Comparison of ENCODE assay signal across 7 mouse cellular contexts in genomic region chr16:21339460-21340081, GRCm38 (mm10).
A peak's percentile ranks its signal among the peaks of the same experiment; 100 is the strongest.
DNase-seq lines count a peak whose midpoint lies in the region; ATAC-seq and TF ChIP-seq lines count a peak whose summit lies in the region.

No protein-coding gene starts in this region.

- ATAC-seq in intestine, postnatal 0 days = peak; percentile 38
- peak; percentile 75 for ATAC-seq in limb, embryonic 15.5 days (ENCODE audit: insufficient number of reproducible peaks, low FRiP score, low TSS enrichment, low read depth)
- ATAC-seq in neural tube, embryonic 14.5 days (ENCODE audit: low read depth) = peak; percentile 92

- peak; percentile 21 to 24 for DNase-seq in adrenal gland, postnatal 4 days (ENCODE audit: low spot score in 2 of 2)
- DNase-seq in embryo, embryonic 10.5 days (ENCODE audit: low spot score) = peak; percentile 38
- DNase-seq in gastrocnemius, postnatal 36 days = peak; percentile 37 to 58
- peak; percentile 56 to 67 for DNase-seq in urinary bladder, postnatal 36 days (ENCODE audit: low spot score in 2 of 2)

- H3K4me1 ChIP-seq in intestine, postnatal 0 days (replicated peaks; ENCODE audit: control insufficient read depth, insufficient read depth, low read length) = peaks cover 10% of the 10 kb centered on the region; the same call in 1 of the 2 replicates
- peaks cover 33% of the 10 kb centered on the region for H3K4me1 ChIP-seq in limb, embryonic 15.5 days
- peaks cover 14% of the 10 kb centered on the region for H3K4me1 ChIP-seq in neural tube, embryonic 14.5 days (ENCODE audit: control insufficient read depth, insufficient read depth, low read length)

- H3K9me3 ChIP-seq in intestine, postnatal 0 days (ENCODE audit: control insufficient read depth) = no peaks in the 10 kb centered on the region
- H3K9me3 ChIP-seq in limb, embryonic 15.5 days = no peaks in the 10 kb centered on the region
- H3K9me3 ChIP-seq in neural tube, embryonic 14.5 days (ENCODE audit: control insufficient read depth, low read length) = no peaks in the 10 kb centered on the region

- H3K4me3 ChIP-seq in intestine, postnatal 0 days (ENCODE audit: low read depth, low read length) = no peak overlapping the region
- no peak overlapping the region for H3K4me3 ChIP-seq in limb, embryonic 15.5 days
- no peak overlapping the region for H3K4me3 ChIP-seq in neural tube, embryonic 14.5 days (ENCODE audit: low read depth, low read length)

- H3K9ac ChIP-seq in intestine, postnatal 0 days (ENCODE audit: low read depth, low read length) = no peak overlapping the region
- no peak overlapping the region for H3K9ac ChIP-seq in limb, embryonic 15.5 days
- no peak overlapping the region for H3K9ac ChIP-seq in neural tube, embryonic 14.5 days (replicated peaks; ENCODE audit: low read depth, low read length)

- 0 out of 2 replicates have a peak, but pooled peaks have one; percentile 4 for TF ChIP-seq CTCF in intestine, postnatal 0 days (IDR thresholded peaks at IDR 0.05; ENCODE audit: low read depth)

- no peaks in the 10 kb centered on the region for H3K36me3 ChIP-seq in intestine, postnatal 0 days (ENCODE audit: control insufficient read depth, insufficient read depth)
- no peaks in the 10 kb centered on the region for H3K36me3 ChIP-seq in limb, embryonic 15.5 days
- H3K36me3 ChIP-seq in neural tube, embryonic 14.5 days (ENCODE audit: control insufficient read depth, insufficient read depth, low read length) = no peaks in the 10 kb centered on the region

- peak overlapping the region; percentile 54 for H3K27ac ChIP-seq in intestine, postnatal 0 days (ENCODE audit: low read depth, low read length)
- peak overlapping the region; percentile 94 for H3K27ac ChIP-seq in limb, embryonic 15.5 days
- H3K27ac ChIP-seq in neural tube, embryonic 14.5 days (ENCODE audit: low read depth, low read length) = peak overlapping the region; percentile 81

- 36% methylated on average over 11 of the region's 11 CpGs for WGBS in intestine, postnatal 0 days
- WGBS in limb, embryonic 15.5 days = 16% methylated on average over 11 of the region's 11 CpGs
- WGBS in neural tube, embryonic 14.5 days = 8% methylated on average over 11 of the region's 11 CpGs

- H3K27me3 ChIP-seq in intestine, postnatal 0 days (replicated peaks; ENCODE audit: control insufficient read depth, insufficient read depth, low read length) = no peaks in the 10 kb centered on the region
- H3K27me3 ChIP-seq in limb, embryonic 15.5 days = no peaks in the 10 kb centered on the region
- no peaks in the 10 kb centered on the region for H3K27me3 ChIP-seq in neural tube, embryonic 14.5 days (ENCODE audit: control insufficient read depth, insufficient read depth, low read length)

- H3K4me2 ChIP-seq in intestine, postnatal 0 days (replicated peaks; ENCODE audit: low read depth) = peak overlapping the region; percentile 4; the same call in 1 of the 2 replicates
- H3K4me2 ChIP-seq in limb, embryonic 15.5 days = peak overlapping the region; percentile 17; the same call in 1 of the 2 replicates
- no peak overlapping the region for H3K4me2 ChIP-seq in neural tube, embryonic 14.5 days (ENCODE audit: low read depth, low read length)

- intact Hi-C loops in gastrocnemius, postnatal 36 days (cut with DNase I) = loop anchor here (5.0 kb wide), 2 partner anchors 42 to 53 kb away; no protein-coding TSS in a partner anchor

Comparison
In these comparisons a context has a peak if more than half of its experiments do, and no peak if none do; other contexts are left out.
1. ATAC-seq: peak in every context shown above with its lines; median percentile 92 in neural tube, embryonic 14.5 days; 75 in limb, embryonic 15.5 days; 38 in intestine, postnatal 0 days.